14 mouse cellular contexts compared by ENCODE assay signal in the genomic region with DNA sequence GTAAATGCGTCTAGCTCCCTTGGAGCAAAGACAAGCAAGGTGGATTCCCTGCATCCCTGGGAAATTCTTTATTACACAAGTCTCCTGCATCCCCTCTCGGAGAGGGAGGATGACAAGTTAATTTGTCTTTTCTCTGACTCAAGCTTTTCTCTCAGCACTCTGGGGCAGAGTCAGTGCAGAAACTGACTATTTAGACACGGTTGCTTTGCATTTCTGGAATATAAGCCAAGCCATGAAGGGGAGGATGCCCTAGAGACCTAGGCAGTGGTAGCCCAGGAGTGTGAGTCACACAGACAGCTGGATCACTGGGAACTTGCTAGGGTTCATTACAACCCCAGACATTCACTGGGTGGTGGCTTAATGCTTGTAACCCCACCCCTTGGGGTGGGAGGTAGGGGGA. TPM values are rescaled to one million over a fixed set of nuclear protein-coding genes. Genes with fewer than 3 reads are reported as not detected.
DNase-seq lines count a peak whose midpoint lies in the region; ATAC-seq lines count a peak whose summit lies in the region.
"Had no signal": no experiment of that assay in that cellular context is flagged by ENCODE, and none has a peak within 500 bp of the region (broad histone marks: within the 10 kb centered on the region; RNA-seq: fewer than 3 reads in every experiment).

No protein-coding gene starts in this region.

- H3K9me3 ChIP-seq in heart, embryonic 10.5 days, result no peaks in the 10 kb centered on the region
- no peaks in the 10 kb centered on the region for H3K9me3 ChIP-seq in embryonic facial prominence, embryonic 13.5 days
- H3K9me3 ChIP-seq in kidney, embryonic 15.5 days (replicated peaks), result no peaks in the 10 kb centered on the region
- H3K9me3 ChIP-seq in forebrain, embryonic 12.5 days, result no peaks in the 10 kb centered on the region
- H3K9me3 ChIP-seq: midbrain, embryonic 12.5 days had no signal

- no peak overlapping the region for H3K4me3 ChIP-seq in heart, embryonic 10.5 days
- H3K4me3 ChIP-seq in embryonic facial prominence, embryonic 13.5 days, result no peak overlapping the region
- no peak overlapping the region for H3K4me3 ChIP-seq in kidney, embryonic 15.5 days (replicated peaks)
- H3K4me3 ChIP-seq in forebrain, embryonic 12.5 days (replicated peaks), result no peak overlapping the region
- H3K4me3 ChIP-seq: midbrain, embryonic 12.5 days had no signal

- H3K4me2 ChIP-seq in embryonic facial prominence, embryonic 13.5 days, result no peak overlapping the region
- no peak overlapping the region for H3K4me2 ChIP-seq in kidney, embryonic 15.5 days
- no peak overlapping the region for H3K4me2 ChIP-seq in forebrain, embryonic 12.5 days
- H3K4me2 ChIP-seq: midbrain, embryonic 12.5 days had no signal

- peak; percentile 33 for DNase-seq in heart, adult 8-10 months (ENCODE audit: low spot score)
- no peak for DNase-seq in heart, embryonic 10.5 days (ENCODE audit: low spot score)
- peak; percentile 98 for DNase-seq in 3T3-L1 (ENCODE audit: low read depth, low spot score)
- DNase-seq in heart, postnatal 25 days (ENCODE audit: low spot score), result peak; percentile 24
- no peak for DNase-seq in c-Kit-positive CD71-positive TER-119-positive erythroid progenitor cells, embryonic 14.5 days (ENCODE audit: low spot score)
- DNase-seq: cerebellum, adult 9-11 months; left cerebral cortex, postnatal 4 days; lung, adult 2 months; thymus, adult 18-20 months had no signal

- ATAC-seq in embryonic facial prominence, embryonic 13.5 days (ENCODE audit: insufficient number of reproducible peaks, insufficient read depth, low FRiP score, low TSS enrichment, low read depth), result no peak
- ATAC-seq in kidney, embryonic 15.5 days (replicated peaks; ENCODE audit: low FRiP score), result no peak
- no peak for ATAC-seq in forebrain, embryonic 12.5 days (ENCODE audit: low FRiP score)
- ATAC-seq: inflammation-experienced regulatory T-cells, adult 6 months had no signal

- H3K4me1 ChIP-seq in heart, embryonic 10.5 days, result no peaks in the 10 kb centered on the region
- H3K4me1 ChIP-seq in embryonic facial prominence, embryonic 13.5 days, result peaks cover 12% of the 10 kb centered on the region
- no peaks in the 10 kb centered on the region for H3K4me1 ChIP-seq in kidney, embryonic 15.5 days
- no peaks in the 10 kb centered on the region; the same call in 1 of the 2 replicates for H3K4me1 ChIP-seq in forebrain, embryonic 12.5 days
- H3K4me1 ChIP-seq: midbrain, embryonic 12.5 days had no signal

- 65% methylated on average over 3 of the region's 3 CpGs for WGBS in heart, embryonic 10.5 days
- whole genome bisulfite sequencing in embryonic facial prominence, embryonic 13.5 days, result 26% methylated on average over 3 of the region's 3 CpGs
- WGBS in kidney, embryonic 15.5 days, result 52% methylated on average over 3 of the region's 3 CpGs
- whole genome bisulfite sequencing in forebrain, embryonic 12.5 days, result 70% methylated on average over 3 of the region's 3 CpGs

- H3K27ac ChIP-seq in heart, embryonic 10.5 days, result no peak overlapping the region
- H3K27ac ChIP-seq in embryonic facial prominence, embryonic 13.5 days, result 0 out of 2 replicates have a peak overlapping the region, but pooled peaks have one; percentile 33
- no peak overlapping the region for H3K27ac ChIP-seq in kidney, embryonic 15.5 days
- H3K27ac ChIP-seq in forebrain, embryonic 12.5 days, result no peak overlapping the region
- H3K27ac ChIP-seq: midbrain, embryonic 12.5 days had no signal

- H3K9ac ChIP-seq in embryonic facial prominence, embryonic 13.5 days, result no peak overlapping the region
- H3K9ac ChIP-seq in kidney, embryonic 15.5 days, result no peak overlapping the region
- no peak overlapping the region for H3K9ac ChIP-seq in forebrain, embryonic 12.5 days
- H3K9ac ChIP-seq: midbrain, embryonic 12.5 days had no signal

- intact Hi-C loops in heart, postnatal 25 days (cut with DNase I), result no loop called here

- no peaks in the 10 kb centered on the region for H3K36me3 ChIP-seq in heart, embryonic 10.5 days
- H3K36me3 ChIP-seq in embryonic facial prominence, embryonic 13.5 days, result no peaks in the 10 kb centered on the region
- no peaks in the 10 kb centered on the region for H3K36me3 ChIP-seq in kidney, embryonic 15.5 days
- H3K36me3 ChIP-seq in forebrain, embryonic 12.5 days (replicated peaks), result no peaks in the 10 kb centered on the region
- H3K36me3 ChIP-seq: midbrain, embryonic 12.5 days had no signal

- no peaks in the 10 kb centered on the region for H3K27me3 ChIP-seq in heart, embryonic 10.5 days (ENCODE audit: insufficient read depth, poor library complexity, severe bottlenecking)
- no peaks in the 10 kb centered on the region for H3K27me3 ChIP-seq in embryonic facial prominence, embryonic 13.5 days
- H3K27me3 ChIP-seq in kidney, embryonic 15.5 days, result no peaks in the 10 kb centered on the region
- no peaks in the 10 kb centered on the region for H3K27me3 ChIP-seq in forebrain, embryonic 12.5 days
- H3K27me3 ChIP-seq: midbrain, embryonic 12.5 days had no signal

RNA-seq across cellular contexts. Expression of a gene that starts 13.9 kb away (rescaled TPM):
- total RNA-seq in heart, adult 8-10 months (2022), result 1 to 10 TPM; 4.3 to 6.5 (median 5.4) TPM
- 5.6 and 6.8 TPM in 2 replicates for polyA plus RNA-seq in heart, embryonic 10.5 days (2016; fragmentation: Nextera tagmentation; extraction: Ambion mirVana)
- polyA plus RNA-seq in embryonic facial prominence, embryonic 13.5 days (2015; fragmentation: Nextera tagmentation; extraction: Ambion mirVana), result 15.0 and 16.1 TPM in 2 replicates
- 1 to 10 TPM; 4.9 to 6.3 TPM for total RNA-seq in heart, postnatal 25 days (2021)
- polyA plus RNA-seq in kidney, embryonic 15.5 days (2015; fragmentation: Nextera tagmentation; extraction: Ambion mirVana), result 6.2 and 6.9 TPM in 2 replicates
- 17.7 and 19.1 TPM in 2 replicates for polyA plus RNA-seq in forebrain, embryonic 12.5 days (2016; fragmentation: Nextera tagmentation; extraction: Ambion mirVana)
- polyA plus RNA-seq: inflammation-experienced regulatory T-cells, adult 6 months had no signal

Comparison
In these comparisons a context has a peak if more than half of its experiments do, and no peak if none do; other contexts are left out.
1. DNase-seq: peak in heart, adult 8-10 months (single experiment), 3T3-L1 (single experiment) and heart, postnatal 25 days (single experiment); none in heart, embryonic 10.5 days (single experiment) and c-Kit-positive CD71-positive TER-119-positive erythroid progenitor cells, embryonic 14.5 days (single experiment).